Mouse (Mus musculus) hematopoietic stem cell, adult 5-6 weeks (primary cell): ENCODE measurements around the gene 1700022I11Rik. TPM values are rescaled to one million over a fixed set of nuclear protein-coding genes. Genes with fewer than 3 reads are reported as not detected.
A peak's percentile ranks its signal among the peaks of the same experiment; 100 is the strongest.

ENCODE experiments used
- ATAC-seq, 2 experiments: fragments of 125-278 bp in 1 of 2; replicated peaks in 1 of 2; 2 replicates each; pipeline ENCODE4 v1.8.0; 2016 to 2017; ENCODE audit warnings: inconsistent platforms in 2 of 2, mild to moderate bottlenecking in 2 of 2, moderate number of reproducible peaks in 2 of 2, low read depth in 1 of 2, moderate TSS enrichment in 1 of 2; ENCODE audit not compliant: low FRiP score in 2 of 2, poor library complexity in 2 of 2, severe bottlenecking in 2 of 2, insufficient read depth in 1 of 2, low TSS enrichment in 1 of 2
- total RNA-seq: library from RNA; stranded (forward); fragments of 172-1452, 232-1000 nt; gene quantifications from 2 replicates; pipeline ENCODE4 v1.2.3, GENCODE M21; 2017

1700022I11Rik gene
- total RNA-seq, 1 experiment from 2014 or later: not detected

GRCm38 (mm10) chr4:43020876-43021275 lies 51.5 kb downstream of the 1700022I11Rik start:
- ATAC-seq: no peak

GRCm38 (mm10) chr4:43021341-43021740 lies 51.9 kb downstream of the 1700022I11Rik start:
- ATAC-seq: no peak

GRCm38 (mm10) chr4:43024673-43025072 lies 55.3 kb downstream of the 1700022I11Rik start:
- ATAC-seq: no peak

- ATAC-seq: peak; percentile 86 to 92
These were observed 55.9 kb downstream of the 1700022I11Rik start, which contains the start of gene Pigo for GRCm38 (mm10) chr4:43025084-43025960. TSS of gene Pigo (minus strand) at chr4:43025819.

GRCm38 (mm10) chr4:43029121-43029520 lies 59.7 kb downstream of the 1700022I11Rik start:
- no peak for ATAC-seq

GRCm38 (mm10) chr4:43029749-43030148 lies 60.3 kb downstream of the 1700022I11Rik start:
- ATAC-seq: no peak

GRCm38 (mm10) chr4:43030352-43030751 lies 60.9 kb downstream of the 1700022I11Rik start:
- no peak for ATAC-seq

- ATAC-seq: peak; percentile 8 to 20; a peak in 2 of 4 replicates
These were observed 61.4 kb downstream of the 1700022I11Rik start for GRCm38 (mm10) chr4:43030780-43031230.

GRCm38 (mm10) chr4:43031237-43031995 lies 62.0 kb downstream of the 1700022I11Rik start, which contains the start of gene Stoml2:
TSS of gene Stoml2 (minus strand) at chr4:43031710.
- ATAC-seq: peak; percentile 98 to 99

- ATAC-seq: no peak
These were observed 63.1 kb downstream of the 1700022I11Rik start for GRCm38 (mm10) chr4:43032501-43032900.

Other genes starting within 250 kb of the 1700022I11Rik start
- not detected in 2 replicates for gene 4930578G10Rik, start 234.1 kb upstream of the 1700022I11Rik start, total RNA-seq
- gene Ccl19, start 213.0 kb upstream of the 1700022I11Rik start, total RNA-seq: not detected in 2 replicates
- gene Ccl21a, start 195.6 kb upstream of the 1700022I11Rik start, total RNA-seq: not detected in 2 replicates
- gene Fam205a1, start 115.7 kb upstream of the 1700022I11Rik start, total RNA-seq: not detected in 2 replicates
- not detected in 2 replicates for gene Gm12394, start 112.8 kb upstream of the 1700022I11Rik start, total RNA-seq
- gene Fam205c, start 95.4 kb upstream of the 1700022I11Rik start, total RNA-seq: not detected in 2 replicates
- gene Phf24, start 52.9 kb upstream of the 1700022I11Rik start, total RNA-seq: not detected in 2 replicates
- gene Dnajb5, start 19.8 kb upstream of the 1700022I11Rik start, total RNA-seq: 0.65 and 1.3 TPM in 2 replicates
- gene Vcp, start 30.9 kb downstream of the 1700022I11Rik start, total RNA-seq: 275 and 278 TPM in 2 replicates
- gene Fancg, start 40.9 kb downstream of the 1700022I11Rik start, total RNA-seq: 13.8 and 25.6 TPM in 2 replicates
- gene Pigo, start 56.2 kb downstream of the 1700022I11Rik start, total RNA-seq: 5.9 and 11.4 TPM in 2 replicates
- gene Stoml2, start 62.1 kb downstream of the 1700022I11Rik start, total RNA-seq: 94.2 and 140 TPM in 2 replicates
- gene Fam214b, start 76.6 kb downstream of the 1700022I11Rik start, total RNA-seq: 2.3 and 6.2 TPM in 2 replicates
- gene Unc13b, start 89.3 kb downstream of the 1700022I11Rik start, total RNA-seq: 5.0 and 7.6 TPM in 2 replicates